Mouse (Mus musculus): ENCODE data around the gene Qpctl.

Gene Qpctl

GRCm38 (mm10) chr7:19119631-19120429 lies 29.3 kb downstream of the Qpctl start, which contains the start of gene Fbxo46:
TSS of gene Fbxo46 (plus strand) at chr7:19119859.
- DNase-seq (ENCODE audit: low spot score) = peak; percentile 87

GRCm38 (mm10) chr7:19119083-19119482 lies 30.0 kb downstream of the Qpctl start:
- DNase-seq (ENCODE audit: low spot score) = no peak

- peak; percentile 37 for DNase-seq (ENCODE audit: low spot score)
Observed at GRCm38 (mm10) chr7:19118028-19118771, 30.9 kb downstream of the Qpctl start, which contains the start of gene Gm4969. TSS of gene Gm4969 (minus strand) at chr7:19118368.

- DNase-seq (ENCODE audit: low spot score) = no peak
Observed at GRCm38 (mm10) chr7:19109565-19109964, 39.5 kb downstream of the Qpctl start.

- no peak for DNase-seq (ENCODE audit: low spot score)
Observed at GRCm38 (mm10) chr7:19107436-19107835, 41.7 kb downstream of the Qpctl start.

- no peak for DNase-seq (ENCODE audit: low spot score)
Observed at GRCm38 (mm10) chr7:19104486-19104885, 44.6 kb downstream of the Qpctl start.

- DNase-seq (ENCODE audit: low spot score) = no peak
Observed at GRCm38 (mm10) chr7:19103741-19104140, 45.4 kb downstream of the Qpctl start.

- DNase-seq (ENCODE audit: low spot score) = no peak
Observed at GRCm38 (mm10) chr7:19100290-19100689, 48.8 kb downstream of the Qpctl start.

GRCm38 (mm10) chr7:19098811-19099210 lies 50.3 kb downstream of the Qpctl start:
- no peak for DNase-seq (ENCODE audit: low spot score)

- no peak for DNase-seq (ENCODE audit: low spot score)
Observed at GRCm38 (mm10) chr7:19097863-19098262, 51.2 kb downstream of the Qpctl start.

GRCm38 (mm10) chr7:19097217-19097616 lies 51.9 kb downstream of the Qpctl start:
- no peak for DNase-seq (ENCODE audit: low spot score)

GRCm38 (mm10) chr7:19096421-19096976 lies 52.6 kb downstream of the Qpctl start:
- DNase-seq (ENCODE audit: low spot score) = no peak

- peak; percentile 57 for DNase-seq (ENCODE audit: low spot score)
Observed at GRCm38 (mm10) chr7:19095751-19096110, 53.4 kb downstream of the Qpctl start.

GRCm38 (mm10) chr7:19094826-19095750 lies 54.0 kb downstream of the Qpctl start:
- peak; percentile 60 for DNase-seq (ENCODE audit: low spot score)

GRCm38 (mm10) chr7:19094471-19094825 lies 54.6 kb downstream of the Qpctl start, which contains the start of gene Six5:
TSS of gene Six5 (plus strand) at chr7:19094594.
- no peak for DNase-seq (ENCODE audit: low spot score)

- peak; percentile 93 for DNase-seq (ENCODE audit: low spot score)
Observed at GRCm38 (mm10) chr7:19093537-19094385, 55.3 kb downstream of the Qpctl start.

GRCm38 (mm10) chr7:19093174-19093521 lies 55.9 kb downstream of the Qpctl start:
- DNase-seq (ENCODE audit: low spot score) = peak; percentile 89

- DNase-seq (ENCODE audit: low spot score) = no peak
Observed at GRCm38 (mm10) chr7:19092381-19093173, 56.5 kb downstream of the Qpctl start.

- DNase-seq (ENCODE audit: low spot score) = no peak
Observed at GRCm38 (mm10) chr7:19091913-19092312, 57.2 kb downstream of the Qpctl start.
